Mouse (Mus musculus) layer of hippocampus, postnatal 36 days (tissue): ENCODE results near the gene Tpm4. TPM values are rescaled to one million over a fixed set of nuclear protein-coding genes. Genes with fewer than 3 reads are reported as not detected.
"Not testable (repeated sequence)": the region's sequence is repeated elsewhere in the genome, so short reads cannot be mapped to it uniquely, and the experiment has no call there.

ENCODE experiments used
- DNase-seq, 2 experiments: peaks; one replicate each; pipeline ENCODE4 v3.0.0; 2022
- total RNA-seq, 2 experiments: library from RNA; stranded (reverse); gene quantifications; 2 replicates each; pipeline ENCODE4 v1.2.3; 2021

Gene Tpm4
- 10 to 100 TPM; 22.3 to 27.6 TPM for total RNA-seq

GRCm38 (mm10) chr8:72134756-72135445 is at the start of gene Tpm4:
Tpm4 (plus strand) TSS chr8:72134975.
- peak; percentile 22 to 40 for DNase-seq

GRCm38 (mm10) chr8:72087611-72088010 is 47.2 kb upstream of the Tpm4 start:
- DNase-seq, result not testable (repeated sequence)

GRCm38 (mm10) chr8:72096721-72097120 is 38.1 kb upstream of the Tpm4 start:
- not testable (repeated sequence) for DNase-seq

- DNase-seq, result peak in 1 of 2 experiments; percentile 3
Measured at GRCm38 (mm10) chr8:72099377-72100103, 35.2 kb upstream of the Tpm4 start.

GRCm38 (mm10) chr8:72105165-72105564 is 29.6 kb upstream of the Tpm4 start:
- DNase-seq, result no peak

GRCm38 (mm10) chr8:72106740-72107139 is 28.0 kb upstream of the Tpm4 start, which contains the start of gene Olfr374:
Olfr374 (plus strand) TSS chr8:72107040.
- no peak for DNase-seq

GRCm38 (mm10) chr8:72110876-72111275 is 23.9 kb upstream of the Tpm4 start:
- no peak for DNase-seq

- DNase-seq, result no peak
Measured at GRCm38 (mm10) chr8:72112486-72112885, 22.3 kb upstream of the Tpm4 start.

GRCm38 (mm10) chr8:72115202-72115601 is 19.6 kb upstream of the Tpm4 start:
- no peak for DNase-seq

GRCm38 (mm10) chr8:72118616-72119015 is 16.2 kb upstream of the Tpm4 start:
- no peak for DNase-seq

- DNase-seq, result not testable (repeated sequence)
Measured at GRCm38 (mm10) chr8:72121486-72121885, 13.3 kb upstream of the Tpm4 start.

GRCm38 (mm10) chr8:72121997-72122396 is 12.8 kb upstream of the Tpm4 start:
- no peak for DNase-seq

- DNase-seq, result no peak
Measured at GRCm38 (mm10) chr8:72127834-72128233, 6.9 kb upstream of the Tpm4 start.

- DNase-seq, result no peak
Measured at GRCm38 (mm10) chr8:72131251-72131650, 3.5 kb upstream of the Tpm4 start.

GRCm38 (mm10) chr8:72131901-72132300 is 2.9 kb upstream of the Tpm4 start:
- DNase-seq, result no peak

GRCm38 (mm10) chr8:72132417-72132816 is 2.4 kb upstream of the Tpm4 start:
- DNase-seq, result no peak

- DNase-seq, result no peak
Measured at GRCm38 (mm10) chr8:72132891-72133290, 1.9 kb upstream of the Tpm4 start.

GRCm38 (mm10) chr8:72133507-72133906 is 1.3 kb upstream of the Tpm4 start:
- no peak for DNase-seq

GRCm38 (mm10) chr8:72135446-72136301 is 899 bp downstream of the Tpm4 start:
- peak in 1 of 2 experiments; percentile 28 for DNase-seq

- no peak for DNase-seq
Measured at GRCm38 (mm10) chr8:72136302-72136978, 1.7 kb downstream of the Tpm4 start.

- DNase-seq, result no peak
Measured at GRCm38 (mm10) chr8:72137431-72137830, 2.7 kb downstream of the Tpm4 start.

- no peak for DNase-seq
Measured at GRCm38 (mm10) chr8:72138456-72138855, 3.7 kb downstream of the Tpm4 start.
